Mouse (Mus musculus) midbrain, postnatal 0 days (tissue): ENCODE results near the gene Hist1h2bh. TPM values are rescaled to one million over a fixed set of nuclear protein-coding genes. Genes with fewer than 3 reads are reported as not detected.

Experiments used
- ATAC-seq: fragments of 200-750 bp; cut with Nextera tagmentation; 2 replicates; pipeline ENCODE4 v1.8.0; 2017; ENCODE audit warnings: moderate number of reproducible peaks, mild to moderate bottlenecking, moderate TSS enrichment, moderate library complexity; ENCODE audit not compliant: low FRiP score
- DNase-seq: peaks from one replicate; pipeline ENCODE4 v3.0.0-alpha.2; 2015; ENCODE audit warnings: low spot score
- H3K27ac ChIP-seq: fragments of 300-500 bp; sonication (generic); 2 replicates; pipeline ENCODE4 v1.5.1; 2014; ENCODE audit warnings: low read depth, mild to moderate bottlenecking, low read length, mixed read lengths
- H3K27me3 ChIP-seq: fragments of 300-500 bp; sonication (generic); 2 replicates; pipeline ENCODE4 v1.6.1; 2014; ENCODE audit warnings: low read length, control low read depth, mixed read lengths; ENCODE audit not compliant: insufficient read depth
- H3K36me3 ChIP-seq: fragments of 300-500 bp; sonication (generic); 2 replicates; pipeline ENCODE4 v1.6.1; 2014; ENCODE audit warnings: low read length, control low read depth, mixed read lengths; ENCODE audit not compliant: insufficient read depth
- H3K4me1 ChIP-seq: fragments of 300-500 bp; sonication (generic); 2 replicates; pipeline ENCODE4 v1.6.1; 2014; ENCODE audit warnings: mild to moderate bottlenecking, control low read depth, antibody characterized with exemption, low read length, mixed read lengths; ENCODE audit not compliant: insufficient read depth
- H3K4me2 ChIP-seq: fragments of 300-500 bp; sonication (generic); 2 replicates; pipeline ENCODE4 v1.6.1; 2014; ENCODE audit warnings: low read depth, mild to moderate bottlenecking, low read length, mixed read lengths; ENCODE audit not compliant: poor library complexity, severe bottlenecking
- H3K4me3 ChIP-seq: fragments of 300-500 bp; sonication (generic); 2 replicates; pipeline ENCODE4 v1.5.1; 2014; ENCODE audit warnings: low read depth, mild to moderate bottlenecking, low read length, moderate library complexity
- H3K9ac ChIP-seq: fragments of 300-500 bp; sonication (generic); replicated peaks from 2 replicates; pipeline ENCODE4 v1.6.1; 2014; ENCODE audit warnings: mild to moderate bottlenecking, low read length, moderate library complexity, mixed read lengths; ENCODE audit not compliant: poor library complexity, severe bottlenecking
- H3K9me3 ChIP-seq: fragments of 300-500 bp; sonication (generic); 2 replicates; pipeline ENCODE4 v1.6.1; 2016; ENCODE audit warnings: low read length, control low read depth
- CTCF ChIP-seq: IDR thresholded peaks from 2 replicates; pipeline ENCODE4 v1.5.1; 2016; ENCODE audit warnings: antibody characterized with exemption, mild to moderate bottlenecking
- WGBS: fragments of 180-500 bp; shearing (Covaris S2); extraction: QIAGEN DNeasy Blood & Tissue Kit; methylation state at CpG from one replicate; pipeline ENCODE4 v1.1.7; 2014; 5-methylcytosine and 5-hydroxymethylcytosine counted together
- polyA plus RNA-seq: library from polyadenylated mRNA; unstranded; fragments of >200 nt; fragmentation: Nextera tagmentation; extraction: Ambion mirVana; gene quantifications from 2 replicates; pipeline ENCODE4 v1.2.1, GENCODE M21; 2015
- total RNA-seq: library from RNA; depleted of rRNA; stranded (reverse); fragments of >200 nt; gene quantifications from 2 replicates; pipeline ENCODE4 v1.2.3, GENCODE M21; 2014

Hist1h2bh gene
- total and polyA plus RNA-seq, 2 experiments from 2014 or later: 0.16 to 34.2 TPM

GRCm38 (mm10) chr13:23585029-23585441 lies 41.8 kb upstream of the Hist1h2bh start:
- H3K27ac ChIP-seq: peak overlapping the region; percentile 79
- peak overlapping the region; percentile 64 for H3K9ac ChIP-seq
- peaks cover 3% of the 10 kb centered on the region; the same call in 1 of the 2 replicates for H3K4me1 ChIP-seq
- peak overlapping the region; percentile 47 for H3K4me3 ChIP-seq
- under 1% methylated on average over 21 of the region's 21 CpGs for WGBS
- no peaks in the 10 kb centered on the region for H3K9me3 ChIP-seq
- TF ChIP-seq CTCF: no peak
- peak; percentile 68 for DNase-seq
- no peaks in the 10 kb centered on the region for H3K27me3 ChIP-seq
- peak overlapping the region; percentile 85 for H3K4me2 ChIP-seq
- H3K36me3 ChIP-seq: no peaks in the 10 kb centered on the region
- no peak; the same call in 1 of the 2 replicates for ATAC-seq

- no peak for ATAC-seq
- DNase-seq: no peak
- no peak for TF ChIP-seq CTCF
- Histone ChIP-seq H3K9ac (no peak overlapping the region), H3K36me3 (no peaks in the 10 kb centered on the region), H3K27ac (peak overlapping the region; percentile 79), H3K4me1 (peaks cover 3% of the 10 kb centered on the region; the same call in 1 of the 2 replicates), H3K4me2 (peak overlapping the region; percentile 85), H3K9me3 (no peaks in the 10 kb centered on the region), H3K4me3 (peak overlapping the region; percentile 47), H3K27me3 (no peaks in the 10 kb centered on the region)
Observed at GRCm38 (mm10) chr13:23584331-23584730, 41.1 kb upstream of the Hist1h2bh start.

DNA sequence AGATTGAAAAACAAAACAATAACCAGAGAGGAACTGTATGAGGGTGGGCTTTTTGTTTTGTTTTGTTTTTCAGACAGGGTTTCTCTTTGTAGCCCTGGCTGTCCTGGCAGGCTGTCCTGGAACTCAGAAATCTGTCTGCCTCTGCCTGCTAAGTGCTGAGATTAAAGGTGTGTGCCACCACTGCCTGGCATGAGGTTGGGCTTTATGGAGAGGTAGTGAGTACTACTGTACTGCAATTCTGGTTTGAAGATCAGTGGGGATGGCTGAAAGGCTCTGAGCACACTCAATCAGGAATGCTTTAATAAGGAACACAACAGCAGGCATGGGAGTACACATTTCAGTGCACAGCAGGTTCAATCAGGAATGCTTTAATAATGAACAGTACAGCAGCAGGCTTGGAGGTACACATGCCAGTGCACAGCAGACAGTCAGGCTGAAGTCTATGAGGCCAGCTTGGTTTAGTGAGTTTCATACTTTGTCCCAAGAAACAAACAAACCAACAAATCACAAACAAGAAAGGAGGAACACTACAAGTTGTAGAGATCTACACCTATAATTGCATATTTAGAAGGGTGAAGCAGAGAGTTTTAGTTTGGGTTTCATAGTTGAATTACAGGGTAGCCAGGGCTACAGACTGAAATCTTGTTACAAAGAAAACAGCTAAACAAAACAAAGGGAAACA lies 40.3 kb upstream of the Hist1h2bh start:
- TF ChIP-seq CTCF: no peak
- DNase-seq (no peak), ATAC-seq (no peak)
- no peak overlapping the region for H3K27ac ChIP-seq
- no peak overlapping the region for H3K4me2 ChIP-seq
- no peak overlapping the region for H3K4me3 ChIP-seq
- H3K27me3 ChIP-seq: no peaks in the 10 kb centered on the region
- no peaks in the 10 kb centered on the region for H3K36me3 ChIP-seq
- H3K9ac ChIP-seq: no peak overlapping the region
- H3K4me1 ChIP-seq: peaks cover 3% of the 10 kb centered on the region; the same call in 1 of the 2 replicates
- H3K9me3 ChIP-seq: no peaks in the 10 kb centered on the region

DNA sequence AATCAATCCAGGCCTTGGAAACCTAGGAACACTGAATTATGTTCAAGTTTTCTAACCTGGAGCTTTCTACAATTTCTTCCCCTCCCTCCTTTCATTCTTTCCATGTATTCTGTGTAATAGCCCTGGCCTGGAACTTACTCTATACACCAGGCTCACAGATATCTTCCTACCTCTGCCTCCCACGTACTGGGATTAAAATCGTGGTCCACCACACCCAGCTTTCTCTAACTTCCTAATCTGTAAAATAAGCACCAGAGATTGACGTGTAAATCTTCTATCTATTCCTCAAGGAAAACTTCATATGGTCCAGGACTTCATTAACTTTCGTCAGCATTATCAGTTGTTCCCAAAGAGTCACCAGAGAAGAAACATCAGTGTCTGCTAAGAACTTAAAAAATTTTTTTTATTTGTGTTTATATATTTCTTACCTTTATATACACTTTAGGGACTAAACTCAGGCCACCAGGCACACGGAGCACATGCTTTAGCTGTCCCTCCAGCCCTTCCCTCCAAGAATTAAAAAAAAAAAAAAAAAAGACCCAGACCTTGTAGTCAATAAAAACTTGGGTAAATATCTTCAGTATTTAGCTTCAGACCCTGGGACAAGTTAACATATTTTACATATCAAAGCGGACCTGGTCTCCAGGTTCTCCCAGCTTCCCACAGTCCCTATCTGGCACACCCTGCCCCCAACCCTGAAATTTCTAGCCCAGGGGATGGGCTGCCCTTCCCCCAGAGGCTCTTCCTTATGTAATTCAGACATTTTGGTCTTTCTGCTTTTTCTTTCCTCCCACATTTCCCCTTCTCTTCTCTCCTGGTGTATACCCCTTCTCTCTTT lies 39.2 kb upstream of the Hist1h2bh start:
- no peak for TF ChIP-seq CTCF
- Histone ChIP-seq H3K36me3 (no peaks in the 10 kb centered on the region), H3K4me3 (peak overlapping the region; percentile 44), H3K27ac (peak overlapping the region; percentile 59; the same call in 1 of the 2 replicates), H3K4me1 (peaks cover 3% of the 10 kb centered on the region; the same call in 1 of the 2 replicates), H3K9ac (no peak overlapping the region; the same call in 1 of the 2 replicates), H3K27me3 (no peaks in the 10 kb centered on the region), H3K4me2 (peak overlapping the region; percentile 83), H3K9me3 (no peaks in the 10 kb centered on the region)
- no peak for DNase-seq
- 5% methylated on average over 6 of the region's 6 CpGs for WGBS
- ATAC-seq: no peak

- TF ChIP-seq CTCF: no peak
- H3K4me1 ChIP-seq: peaks cover 3% of the 10 kb centered on the region; the same call in 1 of the 2 replicates
- H3K27ac ChIP-seq: peak within 1 kb of the TSS; percentile 59
- H3K27me3 ChIP-seq: no peaks in the 10 kb centered on the region
- ATAC-seq (peak; percentile 89), DNase-seq (peak; percentile 99)
- WGBS: under 1% methylated on average over 42 of the region's 43 CpGs
- peak within 1 kb of the TSS; percentile 83 for H3K4me2 ChIP-seq
- no peaks in the 10 kb centered on the region for H3K9me3 ChIP-seq
- no peaks in the 10 kb centered on the region for H3K36me3 ChIP-seq
- H3K4me3 ChIP-seq: peak within 1 kb of the TSS; percentile 44
- peak within 1 kb of the TSS; percentile 46 for H3K9ac ChIP-seq
Observed at GRCm38 (mm10) chr13:23581408-23582218, 38.4 kb upstream of the Hist1h2bh start, which contains the start of gene Hist1h4d. Gene Hist1h4d, plus strand, starts transcription at chr13:23581598.
